7 mouse cellular contexts compared by ENCODE assay signal in the genomic region with DNA sequence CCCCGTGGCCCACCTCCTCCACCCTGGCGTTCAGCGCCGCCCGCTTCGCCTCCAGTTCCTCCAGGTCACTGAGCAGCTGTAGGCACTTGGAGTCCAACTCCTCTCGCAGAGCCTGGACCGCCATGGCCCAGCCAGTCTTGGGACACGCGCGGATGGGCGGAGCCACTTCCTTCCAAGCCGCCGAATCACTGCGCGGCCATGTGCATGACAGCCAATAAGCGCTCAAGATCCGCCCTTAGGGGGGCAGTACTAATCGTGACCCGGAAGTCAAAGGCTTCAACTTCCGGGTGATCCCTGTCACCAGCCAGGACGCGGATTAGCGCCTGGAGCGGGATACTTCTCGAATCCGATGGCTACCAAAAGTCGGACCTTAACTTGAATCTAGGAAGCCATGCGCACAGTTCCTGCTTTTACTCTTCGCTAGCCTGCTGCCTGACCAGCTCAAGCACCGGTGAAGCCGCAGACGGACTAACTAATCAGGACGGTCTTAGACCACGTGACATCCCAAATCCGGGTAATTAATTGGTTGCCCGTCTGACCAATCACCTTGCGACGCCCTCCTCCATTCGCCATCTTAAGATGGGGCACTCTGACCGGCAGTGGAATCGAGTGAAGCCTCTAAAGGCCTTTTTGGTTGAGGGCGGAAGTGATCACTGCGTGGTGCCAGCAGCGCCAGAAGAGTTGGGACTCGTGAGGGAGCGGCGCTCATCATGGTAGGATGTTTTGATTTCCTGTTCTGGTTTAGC. TPM values are rescaled to one million over a fixed set of nuclear protein-coding genes. Genes with fewer than 3 reads are reported as not detected.
DNase-seq lines count a peak whose midpoint lies in the region; ATAC-seq lines count a peak whose summit lies in the region.

Gene Ccdc115 (minus strand): TSS at position 458 of the 746 bp plus-strand sequence.
Gene Imp4 (plus strand): TSS at position 637 of the 746 bp plus-strand sequence.

- no peaks in the 10 kb centered on the region for H3K9me3 ChIP-seq in embryonic facial prominence, embryonic 12.5 days
- no peaks in the 10 kb centered on the region for H3K9me3 ChIP-seq in limb, embryonic 11.5 days (ENCODE audit: control insufficient read depth, low read length)
- no peaks in the 10 kb centered on the region for H3K9me3 ChIP-seq in midbrain, embryonic 14.5 days (ENCODE audit: control insufficient read depth, low read length)

- peak within 1 kb of the TSS; percentile 32; the same call in 1 of the 2 replicates for H3K27ac ChIP-seq in embryonic facial prominence, embryonic 12.5 days
- no peak within 1 kb of the TSS for H3K27ac ChIP-seq in limb, embryonic 11.5 days (replicated peaks; ENCODE audit: low read depth, low read length)
- H3K27ac ChIP-seq in midbrain, embryonic 14.5 days (replicated peaks; ENCODE audit: low read depth, low read length): peak within 1 kb of the TSS; percentile 66

- no peaks in the 10 kb centered on the region for H3K27me3 ChIP-seq in embryonic facial prominence, embryonic 12.5 days
- H3K27me3 ChIP-seq in limb, embryonic 11.5 days (ENCODE audit: control insufficient read depth, insufficient read depth, low read length): no peaks in the 10 kb centered on the region
- no peaks in the 10 kb centered on the region for H3K27me3 ChIP-seq in midbrain, embryonic 14.5 days (ENCODE audit: control insufficient read depth, insufficient read depth, low read length)

- peaks cover 25% of the 10 kb centered on the region for H3K36me3 ChIP-seq in embryonic facial prominence, embryonic 12.5 days
- H3K36me3 ChIP-seq in limb, embryonic 11.5 days (ENCODE audit: control insufficient read depth, insufficient read depth, low read length): peaks cover 14% of the 10 kb centered on the region
- peaks cover 20% of the 10 kb centered on the region for H3K36me3 ChIP-seq in midbrain, embryonic 14.5 days (ENCODE audit: control insufficient read depth, insufficient read depth, low read length)

- H3K9ac ChIP-seq in embryonic facial prominence, embryonic 12.5 days: peak within 1 kb of the TSS; percentile 66
- H3K9ac ChIP-seq in limb, embryonic 11.5 days (ENCODE audit: low read length): peak within 1 kb of the TSS; percentile 66
- peak within 1 kb of the TSS; percentile 58 for H3K9ac ChIP-seq in midbrain, embryonic 14.5 days (replicated peaks; ENCODE audit: low read length)

- H3K4me1 ChIP-seq in embryonic facial prominence, embryonic 12.5 days: peaks cover 11% of the 10 kb centered on the region; the same call in 1 of the 2 replicates
- H3K4me1 ChIP-seq in limb, embryonic 11.5 days (ENCODE audit: control insufficient read depth, insufficient read depth, low read length): peaks cover 4% of the 10 kb centered on the region; the same call in 1 of the 2 replicates
- peaks cover 13% of the 10 kb centered on the region; the same call in 1 of the 2 replicates for H3K4me1 ChIP-seq in midbrain, embryonic 14.5 days (ENCODE audit: control insufficient read depth, insufficient read depth, low read length)

- peak within 1 kb of the TSS; percentile 68 for H3K4me3 ChIP-seq in embryonic facial prominence, embryonic 12.5 days
- peak within 1 kb of the TSS; percentile 72 for H3K4me3 ChIP-seq in limb, embryonic 11.5 days (ENCODE audit: low read depth, low read length)
- peak within 1 kb of the TSS; percentile 78 for H3K4me3 ChIP-seq in midbrain, embryonic 14.5 days (replicated peaks; ENCODE audit: low read depth, low read length)

- peak; percentile 91 for DNase-seq in adrenal gland, postnatal 25 days
- peak; percentile 100 for DNase-seq in heart, adult 11 months
- peak; percentile 95 for DNase-seq in kidney, adult 18-20 months
- peak; percentile 97 for DNase-seq in limb, embryonic 11.5 days (ENCODE audit: low spot score)
- DNase-seq in midbrain, embryonic 14.5 days: peak; percentile 100
- DNase-seq in spleen, adult 18-20 months: peak; percentile 88

- ATAC-seq in embryonic facial prominence, embryonic 12.5 days (ENCODE audit: insufficient number of reproducible peaks, insufficient read depth, low FRiP score, low TSS enrichment): peak; percentile 95
- ATAC-seq in limb, embryonic 11.5 days (ENCODE audit: insufficient number of reproducible peaks, low FRiP score, low TSS enrichment, low read depth): peak; percentile 96
- peak; percentile 96 for ATAC-seq in midbrain, embryonic 14.5 days (ENCODE audit: low FRiP score, low TSS enrichment)

- peak within 1 kb of the TSS; percentile 70 for H3K4me2 ChIP-seq in embryonic facial prominence, embryonic 12.5 days (replicated peaks)
- H3K4me2 ChIP-seq in limb, embryonic 11.5 days (ENCODE audit: low read depth, severe bottlenecking): peak within 1 kb of the TSS; percentile 61
- peak within 1 kb of the TSS; percentile 75 for H3K4me2 ChIP-seq in midbrain, embryonic 14.5 days (ENCODE audit: low read length)

- WGBS in embryonic facial prominence, embryonic 12.5 days: under 1% methylated on average over 48 of the region's 48 CpGs
- WGBS in limb, embryonic 11.5 days: under 1% methylated on average over 48 of the region's 48 CpGs
- WGBS in midbrain, embryonic 14.5 days: under 1% methylated on average over 48 of the region's 48 CpGs

RNA-seq across cellular contexts. Expression of gene Ccdc115, which starts in this region (rescaled TPM):
- 15.4 and 17.6 TPM in 2 replicates for total RNA-seq in adrenal gland, postnatal 25 days (2021)
- polyA plus RNA-seq in embryonic facial prominence, embryonic 12.5 days (2016; fragmentation: Nextera tagmentation; extraction: Ambion mirVana): 51.0 and 52.1 TPM in 2 replicates
- polyA plus RNA-seq in limb, embryonic 11.5 days (2014; fragmentation: Nextera tagmentation; extraction: Ambion mirVana): 52.6 and 53.8 TPM in 2 replicates
- polyA plus RNA-seq in midbrain, embryonic 14.5 days (2014; fragmentation: Nextera tagmentation; extraction: Ambion mirVana): 65.5 and 67.2 TPM in 2 replicates

RNA-seq across cellular contexts. Expression of gene Imp4, which starts in this region (rescaled TPM):
- 58.6 and 61.7 TPM in 2 replicates for total RNA-seq in adrenal gland, postnatal 25 days (2021)
- polyA plus RNA-seq in embryonic facial prominence, embryonic 12.5 days (2016; fragmentation: Nextera tagmentation; extraction: Ambion mirVana): 88.4 and 90.3 TPM in 2 replicates
- 102 and 118 TPM in 2 replicates for polyA plus RNA-seq in limb, embryonic 11.5 days (2014; fragmentation: Nextera tagmentation; extraction: Ambion mirVana)
- polyA plus RNA-seq in midbrain, embryonic 14.5 days (2014; fragmentation: Nextera tagmentation; extraction: Ambion mirVana): 52.3 and 61.1 TPM in 2 replicates
